Mouse (Mus musculus) MEL (cell line): ENCODE measurements around the gene Anxa2. TPM values are rescaled to one million over a fixed set of nuclear protein-coding genes. Genes with fewer than 3 reads are reported as not detected.
A peak's percentile ranks its signal among the peaks of the same experiment; 100 is the strongest.

Source experiments
- DNase-seq: peaks from one replicate; pipeline ENCODE4 v3.0.0; 2011; ENCODE audit warnings: low read depth, low spot score
- H3K27ac ChIP-seq: 2 replicates; pipeline ENCODE4 v1.5.1; 2012; ENCODE audit warnings: low read depth, mild to moderate bottlenecking, control low read depth, low read length, moderate library complexity; ENCODE audit not compliant: control insufficient read depth
- H3K27me3 ChIP-seq, 2 experiments: fragments of 150-350 bp in 1 of 2; sonication (generic) in 1 of 2; 2 replicates each; pipeline ENCODE4 v1.6.1; 2012; ENCODE audit warnings: low read length in 2 of 2, mild to moderate bottlenecking in 2 of 2, improper control_type of control experiment in 1 of 2, moderate library complexity in 1 of 2; ENCODE audit not compliant: insufficient read depth in 2 of 2, control insufficient read depth in 1 of 2
- H3K36me3 ChIP-seq, 2 experiments: 2 replicates each; pipeline ENCODE4 v1.6.1; 2012 to 2014; ENCODE audit warnings: low read length in 2 of 2, improper control_type of control experiment in 1 of 2, inconsistent platforms in 1 of 2, mild to moderate bottlenecking in 1 of 2; ENCODE audit not compliant: insufficient read depth in 2 of 2, control insufficient read depth in 1 of 2
- H3K4me1 ChIP-seq, 2 experiments: fragments of 150-350 bp in 1 of 2; sonication (generic) in 1 of 2; 2 replicates each; pipeline ENCODE4 v1.6.1; 2012; ENCODE audit warnings: low read length in 2 of 2, improper control_type of control experiment in 1 of 2, mild to moderate bottlenecking in 1 of 2; ENCODE audit not compliant: insufficient read depth in 2 of 2, control insufficient read depth in 1 of 2
- H3K4me3 ChIP-seq, 2 experiments: fragments of 150-350 bp in 1 of 2; sonication (generic) in 1 of 2; 2 replicates each; pipeline ENCODE4 v1.5.1; 2012; ENCODE audit warnings: low read depth in 2 of 2, low read length in 2 of 2, mild to moderate bottlenecking in 2 of 2, moderate library complexity in 2 of 2, control low read depth in 1 of 2, improper control_type of control experiment in 1 of 2; ENCODE audit not compliant: control insufficient read depth in 1 of 2, insufficient read depth in 1 of 2
- H3K79me2 ChIP-seq: 2 replicates; pipeline ENCODE4 v1.6.1; 2012; ENCODE audit warnings: mild to moderate bottlenecking, low read length, moderate library complexity; ENCODE audit not compliant: control insufficient read depth, poor library complexity, insufficient read depth
- H3K9ac ChIP-seq: 2 replicates; pipeline ENCODE4 v1.6.1; 2012; ENCODE audit warnings: low read depth, mild to moderate bottlenecking, control low read depth, low read length, moderate library complexity; ENCODE audit not compliant: control insufficient read depth, poor library complexity, severe bottlenecking
- H3K9me3 ChIP-seq: fragments of 150-350 bp; sonication (generic); replicated peaks from 2 replicates; pipeline ENCODE4 v1.6.1; 2012; ENCODE audit warnings: mild to moderate bottlenecking, low read length, improper control_type of control experiment, moderate library complexity; ENCODE audit not compliant: insufficient read depth
- BHLHE40 ChIP-seq: IDR thresholded peaks from 2 replicates; pipeline ENCODE4 v1.6.1; 2012; ENCODE audit warnings: low read depth, mild to moderate bottlenecking, inconsistent platforms, low read length, improper control_type of control experiment, borderline replicate concordance
- CHD1 ChIP-seq: IDR thresholded peaks from 2 replicates; pipeline ENCODE4 v1.6.1; 2012; ENCODE audit warnings: low read depth, mild to moderate bottlenecking, inconsistent platforms, low read length, improper control_type of control experiment
- CHD2 ChIP-seq: IDR thresholded peaks from 2 replicates; pipeline ENCODE4 v1.6.1; 2011; ENCODE audit warnings: low read length, improper control_type of control experiment
- CTCF ChIP-seq, 3 experiments: IDR thresholded peaks in 2 of 3; conservative IDR thresholded peaks in 1 of 3; 2 replicates each; pipeline ENCODE4 v1.5.1; 2011 to 2012; ENCODE audit warnings: low read length in 3 of 3, low read depth in 2 of 3, mild to moderate bottlenecking in 2 of 3, improper control_type of control experiment in 1 of 3, inconsistent platforms in 1 of 3, mixed read lengths in 1 of 3, moderate library complexity in 1 of 3; ENCODE audit not compliant: control insufficient read depth in 1 of 3, insufficient read depth in 1 of 3, poor library complexity in 1 of 3, severe bottlenecking in 1 of 3
- E2F4 ChIP-seq: IDR thresholded peaks from 2 replicates; pipeline ENCODE4 v1.6.1; 2011; ENCODE audit warnings: low read depth, low read length, improper control_type of control experiment, borderline replicate concordance
- ELF1 ChIP-seq: IDR thresholded peaks from 2 replicates; pipeline ENCODE4 v1.6.1; 2014; ENCODE audit warnings: low read depth, mild to moderate bottlenecking, inconsistent platforms, low read length, improper control_type of control experiment, moderate library complexity
- EP300 ChIP-seq, 2 experiments: IDR thresholded peaks; 2 replicates each; pipeline ENCODE4 v1.6.1; 2011; ENCODE audit warnings: improper control_type of control experiment in 2 of 2, low read length in 2 of 2, low read depth in 1 of 2, mild to moderate bottlenecking in 1 of 2
- ETS1 ChIP-seq: IDR thresholded peaks from 2 replicates; pipeline ENCODE4 v1.6.1; 2012; ENCODE audit warnings: low read depth, mild to moderate bottlenecking, inconsistent platforms, low read length, improper control_type of control experiment, moderate library complexity
- GABPA ChIP-seq: IDR thresholded peaks from 2 replicates; pipeline ENCODE4 v1.6.1; 2012; ENCODE audit warnings: low read depth, mild to moderate bottlenecking, inconsistent platforms, low read length, improper control_type of control experiment, moderate library complexity
- JUND ChIP-seq: IDR thresholded peaks from 2 replicates; pipeline ENCODE4 v1.6.1; 2011; ENCODE audit warnings: low read depth, mild to moderate bottlenecking, improper control_type of control experiment, low read length
- KAT2A ChIP-seq: conservative IDR thresholded peaks from 2 replicates; pipeline ENCODE4 v1.6.1; 2012; ENCODE audit warnings: low read depth, low read length, improper control_type of control experiment, inconsistent platforms
- MAFK ChIP-seq: IDR thresholded peaks from 2 replicates; pipeline ENCODE4 v1.6.1; 2011; ENCODE audit warnings: low read depth, mild to moderate bottlenecking, low read length, improper control_type of control experiment, borderline replicate concordance
- MAX ChIP-seq: IDR thresholded peaks from 2 replicates; pipeline ENCODE4 v1.6.1; 2011; ENCODE audit warnings: low read length, improper control_type of control experiment
- MXI1 ChIP-seq: IDR thresholded peaks from 2 replicates; pipeline ENCODE4 v1.6.1; 2011; ENCODE audit warnings: mild to moderate bottlenecking, low read depth, low read length, improper control_type of control experiment
- MYC ChIP-seq: IDR thresholded peaks from 2 replicates; pipeline ENCODE4 v1.6.1; 2011; ENCODE audit warnings: low read depth, mild to moderate bottlenecking, low read length, improper control_type of control experiment, moderate library complexity
- NELFE ChIP-seq: IDR thresholded peaks from 2 replicates; pipeline ENCODE4 v1.6.1; 2011; ENCODE audit warnings: low read depth, low read length, improper control_type of control experiment
- POLR2A ChIP-seq, 2 experiments: IDR thresholded peaks; 2 replicates each; pipeline ENCODE4 v1.6.1; 2011 to 2012; ENCODE audit warnings: low read length in 2 of 2, mild to moderate bottlenecking in 2 of 2, control low read depth in 1 of 2, improper control_type of control experiment in 1 of 2, low read depth in 1 of 2, moderate library complexity in 1 of 2; ENCODE audit not compliant: control insufficient read depth in 1 of 2, insufficient read depth in 1 of 2, poor library complexity in 1 of 2
- POLR2AphosphoS2 ChIP-seq: IDR thresholded peaks from 2 replicates; pipeline ENCODE4 v1.6.1; 2011; ENCODE audit warnings: low read length, improper control_type of control experiment
- RAD21 ChIP-seq: IDR thresholded peaks from 2 replicates; pipeline ENCODE4 v1.6.1; 2011; ENCODE audit warnings: mild to moderate bottlenecking, low read depth, low read length, improper control_type of control experiment
- SMC3 ChIP-seq: IDR thresholded peaks from 2 replicates; pipeline ENCODE4 v1.6.1; 2011; ENCODE audit warnings: low read depth, low read length, improper control_type of control experiment
- TAL1 ChIP-seq: IDR thresholded peaks from 2 replicates; pipeline ENCODE4 v1.6.1; 2012; ENCODE audit warnings: mild to moderate bottlenecking, inconsistent platforms, low read length, moderate library complexity, mixed read lengths
- TBP ChIP-seq: IDR thresholded peaks from 2 replicates; pipeline ENCODE4 v1.8.0; 2011; ENCODE audit warnings: low read depth, low read length, improper control_type of control experiment
- TCF12 ChIP-seq: IDR thresholded peaks from 2 replicates; pipeline ENCODE4 v1.6.1; 2014; ENCODE audit warnings: low read depth, mild to moderate bottlenecking, inconsistent platforms, low read length, improper control_type of control experiment, moderate library complexity
- UBTF ChIP-seq: IDR thresholded peaks from 2 replicates; pipeline ENCODE4 v1.6.1; 2012; ENCODE audit warnings: low read depth, mild to moderate bottlenecking, inconsistent platforms, low read length, improper control_type of control experiment, moderate library complexity, borderline replicate concordance; ENCODE audit not compliant: insufficient read depth
- USF1 ChIP-seq: IDR thresholded peaks from 2 replicates; pipeline ENCODE4 v1.6.1; 2014; ENCODE audit warnings: low read depth, mild to moderate bottlenecking, inconsistent platforms, low read length, improper control_type of control experiment, moderate library complexity
- USF2 ChIP-seq, 2 experiments: IDR thresholded peaks; 2 replicates each; pipeline ENCODE4 v1.6.1; 2011 to 2012; ENCODE audit warnings: improper control_type of control experiment in 2 of 2, low read length in 2 of 2, borderline replicate concordance in 1 of 2, inconsistent platforms in 1 of 2, low read depth in 1 of 2, mild to moderate bottlenecking in 1 of 2; ENCODE audit not compliant: insufficient read depth in 1 of 2
- ZC3H11A ChIP-seq: IDR thresholded peaks from 2 replicates; pipeline ENCODE4 v1.6.1; 2012; ENCODE audit warnings: low read depth, mild to moderate bottlenecking, inconsistent platforms, low read length, improper control_type of control experiment
- ZKSCAN1 ChIP-seq: IDR thresholded peaks from 2 replicates; pipeline ENCODE4 v1.6.1; 2012; ENCODE audit warnings: low read depth, mild to moderate bottlenecking, inconsistent platforms, low read length, improper control_type of control experiment, moderate library complexity
- ZMIZ1 ChIP-seq: IDR thresholded peaks from 2 replicates; pipeline ENCODE4 v1.6.1; 2012; ENCODE audit warnings: low read depth, mild to moderate bottlenecking, inconsistent platforms, low read length, improper control_type of control experiment, moderate library complexity
- ZNF384 ChIP-seq: IDR thresholded peaks from 2 replicates; pipeline ENCODE4 v1.6.1; 2012; ENCODE audit warnings: low read depth, mild to moderate bottlenecking, inconsistent platforms, low read length, improper control_type of control experiment
- polyA plus RNA-seq, 2 experiments: library from polyadenylated mRNA; stranded (reverse) in 1 of 2; unstranded in 1 of 2; fragments of >175 nt in 1 of 2; fragments of >200 nt in 1 of 2; gene quantifications; 2 replicates each; pipeline versions ENCODE4 v1.2.1 to v1.2.4; 2012; ENCODE audit warnings: low replicate concordance in 2 of 2, low read depth in 1 of 2; ENCODE audit not compliant: insufficient read length in 2 of 2, insufficient read depth in 1 of 2, missing spikeins in 1 of 2
- total RNA-seq: library from RNA; depleted of rRNA; stranded (reverse); fragments of 300-350 nt; gene quantifications from 2 replicates; pipeline ENCODE4 v1.2.3, GENCODE M21; 2012

Gene Anxa2
- total and polyA plus RNA-seq, 3 experiments = 33.9 to 190 TPM; not detected in 1

GRCm38 (mm10) chr9:69488510-69488909 is 35.1 kb downstream of the Anxa2 start:
- Histone ChIP-seq H3K4me3 (no peak overlapping the region), H3K4me1 (no peaks in the 10 kb centered on the region), H3K36me3 (no peaks in the 10 kb centered on the region), H3K9ac (no peak overlapping the region), H3K27ac (no peak overlapping the region), H3K79me2 (no peaks in the 10 kb centered on the region)
- DNase-seq = no peak
- TF ChIP-seq USF1 = no peak
- TF ChIP-seq MAX = no peak
- no peak for TF ChIP-seq KAT2A
- TF ChIP-seq MAFK = no peak
- TF ChIP-seq JUND = no peak
- no peak for TF ChIP-seq CTCF (IDR thresholded peaks at IDR 0.05 in 2 of 3, conservative IDR thresholded peaks at IDR 0.05 in 1 of 3; ENCODE audit: control insufficient read depth in 1 of 3, insufficient read depth in 1 of 3, low read depth in 2 of 3, low read length in 3 of 3, poor library complexity in 1 of 3, severe bottlenecking in 1 of 3)
- TF ChIP-seq E2F4 = no peak
- TF ChIP-seq ELF1 = no peak
- no peak for TF ChIP-seq BHLHE40
- no peak for TF ChIP-seq ZMIZ1
- no peak for TF ChIP-seq CHD2
- no peak for TF ChIP-seq TBP
- no peak for TF ChIP-seq MXI1
- no peak for TF ChIP-seq ETS1
- TF ChIP-seq UBTF = no peak
- TF ChIP-seq ZNF384 = no peak
- no peak for TF ChIP-seq TAL1
- no peak for TF ChIP-seq ZC3H11A
- no peak for TF ChIP-seq TCF12
- no peak for TF ChIP-seq MYC
- TF ChIP-seq, all 39 proteins: peak for 0
- Histone ChIP-seq H3K9me3 (no peaks in the 10 kb centered on the region), H3K27me3 (no peaks in the 10 kb centered on the region)

GRCm38 (mm10) chr9:69488972-69489371 is 35.6 kb downstream of the Anxa2 start:
- DNase-seq = peak; percentile 48
- no peak overlapping the region for H3K9ac ChIP-seq
- H3K27me3 ChIP-seq = no peaks in the 10 kb centered on the region
- H3K9me3 ChIP-seq = no peaks in the 10 kb centered on the region
- H3K79me2 ChIP-seq = no peaks in the 10 kb centered on the region
- no peaks in the 10 kb centered on the region for H3K36me3 ChIP-seq
- TF ChIP-seq POLR2AphosphoS2 = no peak
- no peak for TF ChIP-seq USF2 (IDR thresholded peaks at IDR 0.05; ENCODE audit: borderline replicate concordance in 1 of 2, insufficient read depth in 1 of 2, low read depth in 1 of 2, low read length in 2 of 2)
- TF ChIP-seq ZMIZ1 = no peak
- no peak for TF ChIP-seq NELFE
- no peak for TF ChIP-seq ZKSCAN1
- no peak for TF ChIP-seq TBP
- peak; percentile 60 for TF ChIP-seq SMC3
- TF ChIP-seq POLR2A (IDR thresholded peaks at IDR 0.05; ENCODE audit: control insufficient read depth in 1 of 2, insufficient read depth in 1 of 2, low read depth in 1 of 2, low read length in 2 of 2, poor library complexity in 1 of 2) = no peak
- no peak for TF ChIP-seq TAL1
- no peak for TF ChIP-seq JUND
- no peak for TF ChIP-seq GABPA
- no peak for TF ChIP-seq E2F4
- TF ChIP-seq MXI1 = no peak
- peak; percentile 20; the same call in 1 of the 2 replicates for TF ChIP-seq ZC3H11A
- TF ChIP-seq CTCF (IDR thresholded peaks at IDR 0.05 in 2 of 3, conservative IDR thresholded peaks at IDR 0.05 in 1 of 3; ENCODE audit: control insufficient read depth in 1 of 3, insufficient read depth in 1 of 3, low read depth in 2 of 3, low read length in 3 of 3, poor library complexity in 1 of 3, severe bottlenecking in 1 of 3) = peak; percentile 17 to 55 (median 49); a peak in 4 of 6 replicates
- TF ChIP-seq EP300 (IDR thresholded peaks at IDR 0.05; ENCODE audit: low read depth in 1 of 2, low read length in 2 of 2) = no peak
- TF ChIP-seq MAX = no peak
- no peak for TF ChIP-seq ETS1
- no peak for TF ChIP-seq TCF12
- no peak for TF ChIP-seq CHD1
- peak; percentile 32 for TF ChIP-seq RAD21
- no peak for TF ChIP-seq ELF1
- no peak for TF ChIP-seq KAT2A
- no peaks in the 10 kb centered on the region for H3K4me1 ChIP-seq
- H3K27ac ChIP-seq = no peak overlapping the region
- H3K4me3 ChIP-seq = no peak overlapping the region
